20 mouse cellular contexts compared by ENCODE assay signal in genomic region chr14:47742674-47743073, GRCm38 (mm10).
DNase-seq lines count a peak whose midpoint lies in the region; ATAC-seq and TF ChIP-seq lines count a peak whose summit lies in the region.
"Had no signal": no experiment of that assay in that cellular context is flagged by ENCODE, and none has a peak within 500 bp of the region (broad histone marks: within the 10 kb centered on the region; RNA-seq: fewer than 3 reads in every experiment).

No protein-coding gene starts in this region.

- no peak overlapping the region for H3K27ac ChIP-seq in heart, postnatal 0 days (ENCODE audit: low read depth)
- no peak overlapping the region for H3K27ac ChIP-seq in midbrain, embryonic 11.5 days (ENCODE audit: low read depth, low read length)
- H3K27ac ChIP-seq in midbrain, embryonic 10.5 days (replicated peaks) = no peak overlapping the region
- H3K27ac ChIP-seq in stomach, postnatal 0 days (replicated peaks) = no peak overlapping the region
- H3K27ac ChIP-seq: heart, embryonic 13.5 days; hindbrain, embryonic 10.5 days; kidney, postnatal 0 days; limb, embryonic 10.5 days; liver, embryonic 13.5 days had no signal

- peak; percentile 18; the same call in 1 of the 2 replicates for TF ChIP-seq CTCF in heart, postnatal 0 days (IDR thresholded peaks at IDR 0.05; ENCODE audit: low read depth)
- TF ChIP-seq CTCF in stomach, postnatal 0 days (IDR thresholded peaks at IDR 0.05; ENCODE audit: low read depth) = peak; percentile 51

- no peaks in the 10 kb centered on the region for H3K9me3 ChIP-seq in heart, postnatal 0 days (replicated peaks; ENCODE audit: control insufficient read depth, low read length)
- no peaks in the 10 kb centered on the region for H3K9me3 ChIP-seq in midbrain, embryonic 11.5 days (ENCODE audit: control insufficient read depth, low read length)
- no peaks in the 10 kb centered on the region for H3K9me3 ChIP-seq in midbrain, embryonic 10.5 days (replicated peaks)
- H3K9me3 ChIP-seq in stomach, postnatal 0 days (ENCODE audit: control insufficient read depth, low read length) = no peaks in the 10 kb centered on the region
- H3K9me3 ChIP-seq: heart, embryonic 13.5 days; hindbrain, embryonic 10.5 days; limb, embryonic 10.5 days; liver, embryonic 13.5 days had no signal

- no peaks in the 10 kb centered on the region for H3K27me3 ChIP-seq in heart, postnatal 0 days (ENCODE audit: control insufficient read depth, insufficient read depth, low read length)
- H3K27me3 ChIP-seq in midbrain, embryonic 11.5 days (ENCODE audit: control insufficient read depth, insufficient read depth, low read length) = no peaks in the 10 kb centered on the region
- no peaks in the 10 kb centered on the region for H3K27me3 ChIP-seq in midbrain, embryonic 10.5 days (ENCODE audit: low read depth, poor library complexity, severe bottlenecking)
- H3K27me3 ChIP-seq in stomach, postnatal 0 days (ENCODE audit: control insufficient read depth, insufficient read depth, low read length) = no peaks in the 10 kb centered on the region
- H3K27me3 ChIP-seq: heart, embryonic 13.5 days; liver, embryonic 13.5 days; Patski had no signal

- peaks cover 12% of the 10 kb centered on the region for H3K4me1 ChIP-seq in heart, postnatal 0 days (ENCODE audit: control insufficient read depth, insufficient read depth)
- no peaks in the 10 kb centered on the region for H3K4me1 ChIP-seq in midbrain, embryonic 11.5 days (ENCODE audit: control insufficient read depth, insufficient read depth, low read length)
- H3K4me1 ChIP-seq in midbrain, embryonic 10.5 days = no peaks in the 10 kb centered on the region
- no peaks in the 10 kb centered on the region for H3K4me1 ChIP-seq in stomach, postnatal 0 days (replicated peaks; ENCODE audit: control insufficient read depth, insufficient read depth)
- H3K4me1 ChIP-seq: hindbrain, embryonic 10.5 days had no signal

- H3K4me2 ChIP-seq in heart, postnatal 0 days (ENCODE audit: low read depth, low read length) = no peak overlapping the region
- H3K4me2 ChIP-seq in midbrain, embryonic 11.5 days = no peak overlapping the region
- H3K4me2 ChIP-seq in stomach, postnatal 0 days (replicated peaks; ENCODE audit: low read depth) = no peak overlapping the region
- H3K4me2 ChIP-seq: heart, embryonic 13.5 days; liver, embryonic 13.5 days had no signal

- no peak for DNase-seq in heart, postnatal 0 days (ENCODE audit: low spot score)
- no peak for DNase-seq in heart, postnatal 10 days
- DNase-seq in midbrain, embryonic 11.5 days (ENCODE audit: low spot score, missing footprints) = peak; percentile 81
- DNase-seq in midbrain, embryonic 10.5 days (ENCODE audit: low spot score) = no peak
- peak; percentile 36 for DNase-seq in NIH3T3 (ENCODE audit: low read depth)
- DNase-seq in stomach, postnatal 0 days (ENCODE audit: low spot score) = no peak
- no peak for DNase-seq in adrenal gland, adult 18-20 months (ENCODE audit: low spot score in 2 of 2)
- DNase-seq: adrenal gland, adult 2 months; cerebellum, adult 9-11 months; gastrocnemius, postnatal 25 days; liver, embryonic 13.5 days; lung, postnatal 14 days; right cerebral cortex, postnatal 4 days had no signal

- WGBS in heart, postnatal 0 days = 87% methylated on average over 7 of the region's 7 CpGs
- 88% methylated on average over 7 of the region's 7 CpGs for WGBS in midbrain, embryonic 11.5 days
- 91% methylated on average over 7 of the region's 7 CpGs for WGBS in midbrain, embryonic 10.5 days
- 90% methylated on average over 7 of the region's 7 CpGs for WGBS in stomach, postnatal 0 days

- no peak overlapping the region for H3K9ac ChIP-seq in heart, postnatal 0 days (replicated peaks; ENCODE audit: low read depth, low read length)
- H3K9ac ChIP-seq in midbrain, embryonic 11.5 days (ENCODE audit: low read length) = no peak overlapping the region
- H3K9ac ChIP-seq in stomach, postnatal 0 days (ENCODE audit: low read length) = no peak overlapping the region
- H3K9ac ChIP-seq: heart, embryonic 13.5 days; liver, embryonic 13.5 days had no signal

- TF ChIP-seq EP300 in heart, postnatal 0 days (IDR thresholded peaks at IDR 0.05; ENCODE audit: low read depth) = no peak
- TF ChIP-seq EP300 in stomach, postnatal 0 days (optimal IDR thresholded peaks at IDR 0.05) = no peak

- peaks cover 15% of the 10 kb centered on the region for H3K36me3 ChIP-seq in heart, postnatal 0 days (replicated peaks; ENCODE audit: control insufficient read depth, insufficient read depth, low read length)
- H3K36me3 ChIP-seq in midbrain, embryonic 11.5 days (ENCODE audit: control insufficient read depth, insufficient read depth, low read length) = no peaks in the 10 kb centered on the region
- peaks cover 24% of the 10 kb centered on the region for H3K36me3 ChIP-seq in midbrain, embryonic 10.5 days
- no peaks in the 10 kb centered on the region for H3K36me3 ChIP-seq in stomach, postnatal 0 days (ENCODE audit: control insufficient read depth, insufficient read depth, low read length)

- ATAC-seq in heart, postnatal 0 days (ENCODE audit: insufficient read depth, low read depth) = no peak
- no peak for ATAC-seq in midbrain, embryonic 11.5 days (ENCODE audit: low FRiP score)
- no peak for ATAC-seq in stomach, postnatal 0 days (ENCODE audit: low FRiP score, low TSS enrichment)
- ATAC-seq: CD4-positive, CD25-positive, alpha-beta regulatory T cell, adult 4 months; Patski had no signal

- H3K4me3 ChIP-seq in heart, postnatal 0 days (ENCODE audit: low read depth, low read length) = no peak overlapping the region
- H3K4me3 ChIP-seq in midbrain, embryonic 11.5 days (ENCODE audit: low read depth, low read length) = no peak overlapping the region
- H3K4me3 ChIP-seq in midbrain, embryonic 10.5 days = no peak overlapping the region
- no peak overlapping the region for H3K4me3 ChIP-seq in stomach, postnatal 0 days (ENCODE audit: low read depth, low read length)
- H3K4me3 ChIP-seq: heart, embryonic 13.5 days; hindbrain, embryonic 10.5 days; limb, embryonic 10.5 days; liver, embryonic 13.5 days; myocyte had no signal

- intact Hi-C loops in heart, postnatal 10 days (cut with DNase I) = loop anchor here (10.0 kb wide), 1 partner anchor 752 kb away; no protein-coding TSS in a partner anchor

Comparison
In these comparisons a context has a peak if more than half of its experiments do, and no peak if none do; other contexts are left out.
1. DNase-seq: peak in midbrain, embryonic 11.5 days (single experiment) and NIH3T3 (single experiment); none in heart, postnatal 0 days (single experiment), heart, postnatal 10 days (0 of 2), midbrain, embryonic 10.5 days (single experiment), stomach, postnatal 0 days (single experiment) and adrenal gland, adult 18-20 months (0 of 2).